Mouse (Mus musculus): ENCODE measurements around the gene Prkag1. TPM values are rescaled to one million over a fixed set of nuclear protein-coding genes. Genes with fewer than 3 reads are reported as not detected.

The Prkag1 gene
- polyA plus RNA-seq, 1 experiment: 18.4 TPM

DNA sequence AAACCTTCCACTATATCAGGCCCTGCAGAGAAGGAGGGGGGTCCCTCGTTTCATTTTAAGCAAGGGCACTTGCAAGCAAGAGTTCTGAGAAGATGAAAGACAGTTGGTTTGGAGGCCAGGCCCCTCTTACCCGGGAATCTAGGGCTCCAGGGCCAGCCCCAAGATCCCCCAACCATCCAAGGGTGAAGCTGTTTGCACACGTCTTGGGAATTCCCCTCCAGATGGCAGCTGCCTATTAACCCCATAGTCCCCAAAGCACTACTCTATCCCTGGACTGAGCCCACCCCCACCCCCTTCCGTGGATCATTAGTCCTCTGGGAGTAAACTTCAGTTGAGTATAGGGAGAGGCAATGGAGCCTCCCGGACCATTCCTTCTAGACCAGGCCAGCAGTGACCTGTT, 55.8 kb downstream of the Prkag1 start:
- H3K27ac ChIP-seq (ENCODE audit: control insufficient read depth, insufficient read depth, low read depth, low read length): no peak overlapping the region
- TF ChIP-seq CTCF (IDR thresholded peaks at IDR 0.05; ENCODE audit: control insufficient read depth, insufficient read depth, insufficient replicate concordance, low read depth, low read length): no peak
- H3K36me3 ChIP-seq (ENCODE audit: control insufficient read depth, insufficient read depth, low read length): no peaks in the 10 kb centered on the region
- H3K4me1 ChIP-seq (ENCODE audit: control insufficient read depth, insufficient read depth, low read length): peaks cover 38% of the 10 kb centered on the region
- H3K4me3 ChIP-seq (ENCODE audit: control insufficient read depth, low read depth, low read length): no peak overlapping the region
- peaks cover 8% of the 10 kb centered on the region for H3K27me3 ChIP-seq (ENCODE audit: control insufficient read depth, insufficient read depth, low read length)

DNA sequence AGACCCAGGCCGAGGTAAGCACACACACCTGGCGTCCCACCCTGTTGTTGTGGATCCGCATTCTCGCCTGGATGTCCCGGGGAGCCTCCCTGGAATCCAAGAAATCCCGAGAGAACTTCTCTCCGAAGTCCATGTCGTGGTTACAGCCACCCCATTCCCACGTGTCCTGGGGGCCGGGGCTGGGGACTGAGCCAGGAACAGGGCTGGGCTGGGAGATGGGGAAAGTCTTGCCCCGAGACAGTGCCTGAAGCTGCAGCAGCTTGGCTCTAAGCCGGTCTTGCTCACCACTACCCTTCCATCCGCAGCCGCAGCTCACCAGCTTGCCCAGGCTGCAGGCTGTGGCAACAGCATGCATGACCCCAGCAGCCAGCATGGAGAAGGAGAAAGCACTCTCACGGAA, 57.2 kb downstream of the Prkag1 start:
- peaks cover 8% of the 10 kb centered on the region for H3K27me3 ChIP-seq (ENCODE audit: control insufficient read depth, insufficient read depth, low read length)
- no peaks in the 10 kb centered on the region for H3K36me3 ChIP-seq (ENCODE audit: control insufficient read depth, insufficient read depth, low read length)
- H3K27ac ChIP-seq (ENCODE audit: control insufficient read depth, insufficient read depth, low read depth, low read length): no peak overlapping the region
- no peak for TF ChIP-seq CTCF (IDR thresholded peaks at IDR 0.05; ENCODE audit: control insufficient read depth, insufficient read depth, insufficient replicate concordance, low read depth, low read length)
- TF ChIP-seq POLR2A (IDR thresholded peaks at IDR 0.05; ENCODE audit: control insufficient read depth, low read depth, low read length): no peak
- peaks cover 35% of the 10 kb centered on the region for H3K4me1 ChIP-seq (ENCODE audit: control insufficient read depth, insufficient read depth, low read length)
- no peak overlapping the region for H3K4me3 ChIP-seq (ENCODE audit: control insufficient read depth, low read depth, low read length)

DNA sequence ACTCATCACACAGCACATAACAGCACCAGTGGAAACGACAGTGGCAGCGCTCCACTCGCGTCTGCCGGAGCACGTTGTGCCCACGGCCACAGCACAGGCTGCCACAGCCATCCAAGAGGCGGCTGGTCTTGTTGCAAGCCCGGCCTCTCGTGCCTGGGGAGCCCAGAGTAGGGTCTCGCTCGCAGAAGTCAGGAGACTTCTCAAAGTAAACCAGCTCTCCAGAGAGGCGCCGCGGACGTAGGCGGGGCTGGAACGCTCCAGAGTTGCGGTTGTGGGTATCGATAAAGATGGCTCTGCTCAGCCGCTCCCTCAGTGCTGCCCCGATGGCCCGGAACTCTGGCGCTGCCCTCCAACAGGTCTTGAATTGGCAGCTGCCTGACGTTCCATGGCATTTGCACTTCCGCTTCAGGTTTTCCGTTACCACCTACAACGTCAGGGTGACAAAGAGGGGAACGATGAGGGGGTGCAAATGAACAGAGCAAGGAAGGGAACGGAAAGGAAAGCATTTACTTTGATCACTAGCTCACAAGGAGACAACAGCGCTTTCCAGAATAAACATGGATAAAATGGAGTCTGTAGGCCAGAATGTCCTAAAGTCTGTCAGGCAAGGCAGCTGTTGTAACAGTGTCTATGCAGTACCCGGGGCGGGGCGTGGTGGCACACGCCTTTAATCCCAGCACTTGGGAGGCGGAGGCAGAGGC, 58.7 kb downstream of the Prkag1 start:
- peak overlapping the region; percentile 86 for H3K27ac ChIP-seq (ENCODE audit: control insufficient read depth, insufficient read depth, low read depth, low read length)
- H3K4me1 ChIP-seq (ENCODE audit: control insufficient read depth, insufficient read depth, low read length): peaks cover 32% of the 10 kb centered on the region
- peaks cover 2% of the 10 kb centered on the region for H3K27me3 ChIP-seq (ENCODE audit: control insufficient read depth, insufficient read depth, low read length)

DNA sequence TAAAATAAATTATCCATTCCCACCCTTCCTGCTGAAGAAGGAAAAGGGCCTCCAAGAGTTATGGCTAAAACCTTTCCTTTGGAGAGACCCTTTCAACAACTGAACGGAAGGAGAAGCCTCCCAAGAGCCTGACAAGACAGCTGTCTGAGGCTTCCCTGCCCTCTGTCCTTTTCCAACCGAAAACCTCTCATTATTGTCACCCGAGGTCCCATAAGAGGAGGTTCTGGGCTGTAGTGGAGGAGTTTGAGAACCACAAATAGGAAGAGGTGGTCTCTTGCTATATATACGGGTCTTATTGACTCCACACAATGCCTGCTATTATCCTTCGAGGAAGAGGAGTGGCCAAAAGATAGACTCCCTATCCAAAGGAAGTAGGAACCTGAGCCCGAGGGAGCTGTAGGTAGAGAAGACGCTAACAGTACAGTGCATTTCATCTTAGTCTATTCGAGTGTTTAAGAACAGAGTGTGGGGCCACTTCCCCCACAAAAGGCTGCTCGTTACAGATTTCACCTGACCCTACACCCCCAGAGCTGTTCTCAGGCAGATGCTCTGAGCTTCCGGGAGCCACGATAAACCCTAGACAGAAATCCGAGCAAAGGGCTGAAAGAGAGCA, 59.4 kb downstream of the Prkag1 start:
- Histone ChIP-seq H3K4me3 (ENCODE audit: control insufficient read depth, low read depth, low read length) (peak overlapping the region; percentile 70), H3K4me1 (ENCODE audit: control insufficient read depth, insufficient read depth, low read length) (peaks cover 25% of the 10 kb centered on the region), H3K36me3 (ENCODE audit: control insufficient read depth, insufficient read depth, low read length) (no peaks in the 10 kb centered on the region), H3K27me3 (ENCODE audit: control insufficient read depth, insufficient read depth, low read length) (no peaks in the 10 kb centered on the region; the same call in 1 of the 2 replicates), H3K27ac (ENCODE audit: control insufficient read depth, insufficient read depth, low read depth, low read length) (peak overlapping the region; percentile 58; the same call in 1 of the 2 replicates)
- no peak for TF ChIP-seq CTCF (IDR thresholded peaks at IDR 0.05; ENCODE audit: control insufficient read depth, insufficient read depth, insufficient replicate concordance, low read depth, low read length)

More for the DNA sequence above, 58.7 kb downstream of the Prkag1 start:
- H3K4me3 ChIP-seq (ENCODE audit: control insufficient read depth, low read depth, low read length): peak overlapping the region; percentile 70
- no peak for TF ChIP-seq CTCF (IDR thresholded peaks at IDR 0.05; ENCODE audit: control insufficient read depth, insufficient read depth, insufficient replicate concordance, low read depth, low read length)
- no peaks in the 10 kb centered on the region for H3K36me3 ChIP-seq (ENCODE audit: control insufficient read depth, insufficient read depth, low read length)

DNA sequence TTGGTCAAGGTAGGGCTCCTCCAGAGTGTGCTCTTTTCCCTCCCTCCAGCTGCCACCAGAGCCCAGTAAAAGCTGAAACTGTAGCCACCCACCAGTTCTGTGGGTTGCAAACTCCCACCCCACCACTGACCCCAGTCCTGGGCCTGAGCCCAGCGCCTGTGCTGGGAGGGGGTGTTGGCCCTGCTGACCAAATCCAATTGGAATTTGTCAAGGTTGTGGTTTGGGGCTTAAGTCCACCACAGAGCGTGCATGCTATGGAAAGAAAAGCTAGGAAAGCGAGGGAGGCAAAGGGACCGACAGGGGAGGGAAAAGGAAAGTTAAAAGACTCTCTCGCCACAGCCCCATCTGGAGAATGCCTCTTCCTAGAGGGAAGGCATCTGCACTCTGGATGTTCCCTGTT, 63.1 kb downstream of the Prkag1 start:
- no peaks in the 10 kb centered on the region for H3K27me3 ChIP-seq (ENCODE audit: control insufficient read depth, insufficient read depth, low read length)
- H3K36me3 ChIP-seq (ENCODE audit: control insufficient read depth, insufficient read depth, low read length): no peaks in the 10 kb centered on the region
- no peak overlapping the region for H3K27ac ChIP-seq (ENCODE audit: control insufficient read depth, insufficient read depth, low read depth, low read length)
- no peak for TF ChIP-seq CTCF (IDR thresholded peaks at IDR 0.05; ENCODE audit: control insufficient read depth, insufficient read depth, insufficient replicate concordance, low read depth, low read length)
- no peak for TF ChIP-seq POLR2A (IDR thresholded peaks at IDR 0.05; ENCODE audit: control insufficient read depth, low read depth, low read length)
- H3K4me3 ChIP-seq (ENCODE audit: control insufficient read depth, low read depth, low read length): no peak overlapping the region
- H3K4me1 ChIP-seq (ENCODE audit: control insufficient read depth, insufficient read depth, low read length): peaks cover 9% of the 10 kb centered on the region

DNA sequence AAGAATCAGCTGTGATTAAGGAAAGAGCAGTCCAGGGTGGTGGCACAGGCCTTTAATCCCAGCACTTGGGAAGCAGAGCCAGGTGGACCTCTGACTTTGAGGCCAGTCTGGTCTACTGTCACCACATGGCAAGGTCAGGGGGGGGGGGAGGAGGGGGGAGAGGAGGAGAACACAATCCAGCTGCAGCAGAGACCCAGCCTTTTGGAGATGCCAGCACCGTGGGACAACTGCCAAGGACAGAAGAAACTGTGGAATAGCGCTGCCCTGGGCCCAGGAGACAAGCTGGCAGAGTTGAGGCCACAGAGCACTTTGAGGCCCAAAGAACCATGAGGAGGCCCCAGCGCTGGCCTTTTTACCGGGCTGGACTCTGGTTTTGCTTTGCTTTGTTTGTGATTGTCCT, 65.4 kb downstream of the Prkag1 start:
- Histone ChIP-seq H3K36me3 (ENCODE audit: control insufficient read depth, insufficient read depth, low read length) (no peaks in the 10 kb centered on the region), H3K4me3 (ENCODE audit: control insufficient read depth, low read depth, low read length) (no peak overlapping the region), H3K4me1 (ENCODE audit: control insufficient read depth, insufficient read depth, low read length) (peaks cover 3% of the 10 kb centered on the region), H3K27me3 (ENCODE audit: control insufficient read depth, insufficient read depth, low read length) (no peaks in the 10 kb centered on the region), H3K27ac (ENCODE audit: control insufficient read depth, insufficient read depth, low read depth, low read length) (no peak overlapping the region)
- no peak for TF ChIP-seq CTCF (IDR thresholded peaks at IDR 0.05; ENCODE audit: control insufficient read depth, insufficient read depth, insufficient replicate concordance, low read depth, low read length)
- no peak for TF ChIP-seq POLR2A (IDR thresholded peaks at IDR 0.05; ENCODE audit: control insufficient read depth, low read depth, low read length)

Other genes starting within 250 kb of the Prkag1 start
- 15.0 and 18.8 TPM in 2 replicates for gene Adcy6, start 221.4 kb downstream of the Prkag1 start, polyA plus RNA-seq (2012; rRNA removed)
- 3.1 and 3.2 TPM in 2 replicates for gene Cacnb3, start 200.7 kb downstream of the Prkag1 start, polyA plus RNA-seq (2012; rRNA removed)
- 15.1 and 16.9 TPM in 2 replicates for gene Ddx23, start 168.6 kb downstream of the Prkag1 start, polyA plus RNA-seq (2012; rRNA removed)
- 0.32 and 0.46 TPM in 2 replicates for gene Rnd1, start 154.1 kb downstream of the Prkag1 start, polyA plus RNA-seq (2012; rRNA removed)
- gene Ccdc65, start 123.3 kb downstream of the Prkag1 start, polyA plus RNA-seq (2012; rRNA removed): 158 and 181 TPM in 2 replicates
- 1.0 and 1.4 TPM in 2 replicates for gene Fkbp11, start 103.3 kb downstream of the Prkag1 start, polyA plus RNA-seq (2012; rRNA removed)
- 60.1 and 80.4 TPM in 2 replicates for gene Arf3, start 68.3 kb downstream of the Prkag1 start, polyA plus RNA-seq (2012; rRNA removed)
- gene Wnt10b, start 53.4 kb downstream of the Prkag1 start, polyA plus RNA-seq (2012; rRNA removed): 0.47 and 0.67 TPM in 2 replicates
- gene Wnt1, start 41.7 kb downstream of the Prkag1 start, polyA plus RNA-seq (2012; rRNA removed): 3.5 and 4.0 TPM in 2 replicates
- gene Ddn, start 22.0 kb downstream of the Prkag1 start, polyA plus RNA-seq (2012; rRNA removed): 0.02 TPM in 1 of 2 replicates, not detected in the other
- 17.0 and 17.4 TPM in 2 replicates for gene Kmt2d, start 39.7 kb upstream of the Prkag1 start, polyA plus RNA-seq (2012; rRNA removed)
- 4.6 and 4.8 TPM in 2 replicates for gene Rhebl1, start 63.0 kb upstream of the Prkag1 start, polyA plus RNA-seq (2012; rRNA removed)
- 9.4 and 10.8 TPM in 2 replicates for gene Dhh, start 67.0 kb upstream of the Prkag1 start, polyA plus RNA-seq (2012; rRNA removed)
- gene Lmbr1l, start 86.7 kb upstream of the Prkag1 start, polyA plus RNA-seq (2012; rRNA removed): 478 and 581 TPM in 2 replicates
- gene Tuba1b, start 103.0 kb upstream of the Prkag1 start, polyA plus RNA-seq (2012; rRNA removed): 124 and 148 TPM in 2 replicates
- 2.3 and 2.4 TPM in 2 replicates for gene Gm49450, start 122.0 kb upstream of the Prkag1 start, polyA plus RNA-seq (2012; rRNA removed)
- gene Tuba1a, start 122.2 kb upstream of the Prkag1 start, polyA plus RNA-seq (2012; rRNA removed): 77.2 and 93.1 TPM in 2 replicates
- 223 and 227 TPM in 2 replicates for gene Tuba1c, start 198.4 kb upstream of the Prkag1 start, polyA plus RNA-seq (2012; rRNA removed)
- gene Prph, start 223.7 kb upstream of the Prkag1 start, polyA plus RNA-seq (2012; rRNA removed): 0.14 and 0.36 TPM in 2 replicates
- gene Troap, start 243.1 kb upstream of the Prkag1 start, polyA plus RNA-seq (2012; rRNA removed): 15.2 and 17.5 TPM in 2 replicates

All from testis, adult 2 months (tissue).